Mouse (Mus musculus) CD4-positive, CD25-positive, alpha-beta regulatory T cell, adult 2 months (primary cell): Measurements from ENCODE around the gene Tmem246.
A peak's percentile ranks its signal among the peaks of the same experiment; 100 is the strongest.

Experiments used
- DNase-seq: peaks from one replicate; pipeline ENCODE4 v3.0.0-alpha.2; 2012; ENCODE audit warnings: low read depth, low spot score

Gene Tmem246

GRCm38 (mm10) chr4:49581256-49581655 is 16.4 kb downstream of the Tmem246 start:
- no peak for DNase-seq

GRCm38 (mm10) chr4:49572194-49572593 is 25.5 kb downstream of the Tmem246 start:
- DNase-seq = no peak

DNA sequence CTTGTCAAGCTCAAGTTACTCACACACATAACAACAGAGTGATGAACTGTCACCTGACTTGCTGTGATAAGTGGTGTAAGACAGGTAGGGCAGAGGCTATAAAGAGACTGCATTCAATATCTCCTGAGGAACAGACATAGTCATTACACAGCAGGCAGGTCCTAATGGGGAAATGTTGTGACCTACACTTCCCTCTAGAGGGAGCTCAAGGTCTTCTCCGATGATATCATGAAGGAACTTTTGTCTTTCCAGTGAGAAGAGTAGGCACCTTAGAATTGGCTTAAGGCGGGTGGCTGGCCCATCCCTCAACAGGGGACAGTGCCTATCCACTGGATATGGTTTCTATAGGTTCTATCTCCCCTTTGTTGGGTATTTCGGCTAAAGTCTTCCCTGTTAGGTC is 30.1 kb downstream of the Tmem246 start:
- peak; percentile 74 for DNase-seq

DNA sequence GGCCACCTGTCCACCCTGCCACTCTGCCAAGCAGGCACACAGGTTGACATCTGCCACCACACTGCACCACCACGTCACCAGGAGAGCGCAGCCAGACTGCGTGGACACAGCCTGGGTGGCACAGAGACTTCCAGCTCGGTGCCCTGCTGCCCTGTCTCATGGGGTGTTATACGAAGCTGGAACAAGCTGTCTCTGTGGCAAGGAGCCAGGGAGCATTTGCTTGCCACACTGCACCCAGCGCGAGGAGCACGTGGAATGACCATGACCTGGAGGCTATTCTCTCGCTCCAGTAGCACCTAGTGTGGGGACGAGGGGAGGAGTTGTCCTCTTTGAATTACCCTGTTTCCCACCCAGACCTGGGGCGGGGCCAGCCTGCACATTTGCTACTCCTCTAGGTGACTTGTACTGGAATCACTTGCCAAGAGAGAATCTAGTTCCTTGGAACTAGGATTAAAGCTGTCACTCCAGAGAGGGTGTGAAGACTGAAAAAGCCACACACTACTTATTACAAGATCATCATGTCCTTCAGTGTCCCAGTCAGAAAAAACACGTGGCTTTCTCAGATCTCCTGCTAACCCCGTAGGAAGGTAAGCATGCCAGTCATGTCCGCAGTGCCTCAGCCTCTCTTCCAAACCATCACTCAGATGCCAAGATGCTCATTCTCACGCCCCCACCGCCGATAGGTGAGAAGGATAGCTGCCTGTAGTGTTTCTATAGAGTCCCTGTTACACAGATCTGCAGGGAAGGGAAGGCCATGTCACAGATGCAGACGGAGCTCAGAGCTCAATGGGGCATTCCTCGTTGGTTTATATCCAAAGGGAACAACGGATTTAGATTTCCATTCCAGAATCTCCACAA is 37.5 kb downstream of the Tmem246 start:
- no peak for DNase-seq

GRCm38 (mm10) chr4:49558181-49558580 is 39.5 kb downstream of the Tmem246 start:
- no peak for DNase-seq

DNA sequence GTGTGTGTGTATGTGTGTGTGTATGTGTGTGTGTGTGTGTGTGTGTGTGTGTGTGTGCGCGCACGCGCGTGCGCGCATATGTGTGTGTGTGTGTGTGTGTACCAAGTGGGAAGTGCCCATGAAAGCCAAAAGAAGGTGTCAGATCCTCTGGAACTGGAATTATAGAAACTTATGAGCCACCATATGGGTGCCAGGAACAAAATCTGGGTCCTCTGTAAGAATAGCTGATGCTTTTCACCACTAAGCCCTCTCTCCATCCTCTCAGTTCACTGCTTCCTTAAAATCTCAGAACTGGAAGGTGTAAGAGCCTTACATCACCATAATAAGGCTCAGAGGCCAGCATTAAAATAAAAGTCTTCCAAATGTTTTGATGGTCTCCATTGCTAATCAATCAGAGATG is 40.3 kb downstream of the Tmem246 start:
- DNase-seq = no peak

DNA sequence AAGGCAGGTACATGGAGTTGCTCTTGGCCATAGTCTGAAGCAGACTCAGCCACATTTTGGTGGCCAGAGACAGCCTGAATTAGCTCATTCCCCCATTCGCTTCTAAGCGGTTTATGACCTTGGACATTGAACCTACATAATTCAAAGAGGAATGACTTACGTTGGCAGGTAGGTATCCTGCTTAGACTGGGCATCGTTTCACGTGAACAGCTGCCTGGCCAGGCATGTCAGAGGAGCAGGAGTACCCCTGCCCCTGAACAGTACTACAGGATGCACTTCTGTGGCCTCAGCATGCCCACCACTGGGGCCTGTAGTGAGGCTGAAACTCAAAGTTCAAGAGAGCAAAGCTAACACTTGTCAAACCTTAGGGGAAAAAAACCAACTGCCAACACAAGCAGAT is 44.3 kb downstream of the Tmem246 start:
- DNase-seq = no peak

GRCm38 (mm10) chr4:49549383-49549782 is 48.3 kb downstream of the Tmem246 start, which contains the start of gene Aldob:
Gene Aldob, minus strand, starts transcription at chr4:49549546.
- DNase-seq = no peak

DNA sequence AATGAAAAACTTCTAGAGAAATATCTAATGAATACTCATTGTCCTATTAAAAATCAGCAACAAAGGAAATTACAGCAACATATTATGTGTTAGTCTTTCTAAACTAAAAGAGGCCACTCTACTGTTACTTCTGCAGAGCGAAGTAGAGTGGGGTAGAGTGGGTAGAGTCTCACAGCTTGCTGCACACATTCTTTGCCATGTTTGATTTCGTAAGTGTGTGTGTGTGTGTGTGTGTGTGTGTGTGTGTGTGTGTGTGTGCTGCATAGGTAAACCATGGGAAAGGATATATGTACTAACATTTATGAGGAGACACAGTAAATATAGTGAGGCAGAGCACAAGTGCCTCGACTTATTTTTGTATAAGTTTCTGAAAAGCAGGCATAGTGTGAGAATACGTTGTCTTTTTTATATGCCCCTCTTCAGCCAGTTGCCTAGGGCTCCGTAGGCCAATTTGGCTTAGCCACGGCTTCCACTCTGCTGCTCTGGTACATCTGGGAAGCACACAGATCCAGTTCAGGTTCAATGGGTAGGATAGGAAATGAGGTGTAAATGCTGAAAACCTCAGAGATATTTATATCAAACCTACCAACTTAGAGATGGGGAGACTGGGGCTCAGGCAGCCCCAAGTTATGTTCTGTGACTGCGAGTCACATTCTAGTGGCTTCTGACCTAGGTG is 50.0 kb downstream of the Tmem246 start:
- DNase-seq = no peak

DNA sequence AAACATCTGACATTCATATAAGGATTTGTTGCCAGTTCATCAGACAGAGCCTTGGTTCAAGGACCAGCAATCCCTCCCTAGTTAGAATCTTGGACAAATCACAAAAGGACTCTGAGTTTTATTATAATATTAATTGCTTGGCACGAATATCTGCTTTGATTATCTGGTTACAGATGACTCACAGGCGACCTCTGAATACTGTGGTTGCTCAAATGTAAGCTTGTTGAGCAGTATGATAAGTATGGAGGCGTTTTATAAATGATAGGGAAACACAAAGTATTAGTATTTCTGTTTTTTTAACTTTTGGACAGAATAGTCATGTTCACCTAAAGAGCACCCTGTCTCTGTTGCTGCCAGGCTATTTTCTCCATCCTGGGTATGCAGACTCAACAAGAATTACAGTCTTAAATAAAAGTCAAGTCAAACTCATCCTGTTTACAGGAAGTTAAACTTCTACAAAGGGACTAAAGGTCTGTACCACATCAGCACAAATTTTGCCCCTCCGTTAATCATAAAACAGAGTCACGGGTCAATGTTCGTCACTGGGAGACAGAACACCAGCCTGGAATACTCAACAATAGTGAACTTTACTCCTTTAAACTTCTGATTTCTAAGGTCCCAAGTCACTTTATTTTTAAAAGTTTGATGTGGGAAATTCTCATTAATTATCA is 50.7 kb downstream of the Tmem246 start:
- DNase-seq = no peak

- no peak for DNase-seq
Observed at GRCm38 (mm10) chr4:49546026-49546425, 51.6 kb downstream of the Tmem246 start.

GRCm38 (mm10) chr4:49540966-49541365 is 56.7 kb downstream of the Tmem246 start:
- DNase-seq = no peak

DNA sequence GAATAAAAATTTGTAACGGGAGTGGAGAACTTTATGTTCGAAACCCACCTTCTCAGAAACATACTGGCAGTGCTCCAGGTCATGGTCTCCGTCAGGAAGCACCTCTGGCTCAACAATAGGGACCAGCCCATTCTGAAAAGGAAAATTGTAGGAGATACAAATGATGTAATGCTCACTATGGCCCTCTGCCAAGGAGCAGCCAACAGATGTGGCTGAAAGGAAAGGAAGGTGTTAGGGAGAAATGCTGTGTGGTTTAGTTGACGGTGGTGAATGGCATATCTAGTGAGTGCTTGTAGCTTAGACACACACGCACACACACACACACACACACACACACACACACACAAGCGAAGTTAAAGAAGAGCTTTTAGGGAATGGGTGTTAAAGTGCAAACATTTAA is 58.0 kb downstream of the Tmem246 start:
- DNase-seq = no peak

GRCm38 (mm10) chr4:49536671-49537070 is 61.0 kb downstream of the Tmem246 start:
- DNase-seq = no peak

- DNase-seq = no peak
Observed at GRCm38 (mm10) chr4:49535675-49536294, 61.9 kb downstream of the Tmem246 start.

DNA sequence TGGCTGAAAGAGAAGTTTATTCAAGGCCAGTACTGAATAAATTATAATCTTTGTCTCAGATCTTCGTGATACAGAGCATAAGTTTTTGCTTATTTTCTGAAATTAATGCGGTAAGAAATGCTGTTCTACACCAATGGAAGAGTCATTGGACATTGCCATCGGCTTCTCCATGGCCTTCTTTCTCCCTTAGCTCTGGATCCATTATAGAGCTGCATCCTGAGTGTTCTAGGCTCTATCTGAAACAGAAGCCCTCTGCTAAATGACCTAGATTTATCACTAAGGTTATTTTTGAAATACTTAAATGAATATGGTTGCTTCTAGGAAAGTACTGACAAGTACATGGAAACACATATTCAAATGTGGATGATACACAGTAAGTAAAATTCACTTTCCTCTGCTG is 62.6 kb downstream of the Tmem246 start:
- DNase-seq = no peak
